Mouse (Mus musculus): ENCODE results near the gene Ptprm.

The Ptprm gene

GRCm38 (mm10) chr17:67345157-67345556 lies 9.1 kb downstream of the Ptprm start:
- in situ Hi-C loops (cut with MboI, MseI): no loop called here

DNA sequence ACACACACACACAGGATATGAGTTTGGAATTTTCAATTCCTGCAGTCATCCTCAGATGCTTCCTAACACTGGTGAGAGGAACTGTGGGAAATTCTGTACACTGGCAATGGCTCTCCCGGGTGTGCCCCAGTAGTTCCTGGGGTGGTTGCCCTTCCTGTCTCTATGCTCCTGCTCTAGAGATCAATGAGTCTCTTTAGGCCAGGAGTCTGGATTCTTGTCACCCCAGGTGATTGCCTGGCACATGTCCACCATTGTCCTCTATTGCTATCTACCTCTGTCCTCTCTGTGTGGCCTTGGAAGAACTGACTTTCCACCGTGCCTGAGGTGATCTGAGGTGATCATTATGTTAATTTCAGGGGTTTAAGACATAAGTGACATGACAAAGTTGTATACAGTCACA lies 10.8 kb downstream of the Ptprm start:
- in situ Hi-C loops (cut with MboI, MseI): no loop called here

DNA sequence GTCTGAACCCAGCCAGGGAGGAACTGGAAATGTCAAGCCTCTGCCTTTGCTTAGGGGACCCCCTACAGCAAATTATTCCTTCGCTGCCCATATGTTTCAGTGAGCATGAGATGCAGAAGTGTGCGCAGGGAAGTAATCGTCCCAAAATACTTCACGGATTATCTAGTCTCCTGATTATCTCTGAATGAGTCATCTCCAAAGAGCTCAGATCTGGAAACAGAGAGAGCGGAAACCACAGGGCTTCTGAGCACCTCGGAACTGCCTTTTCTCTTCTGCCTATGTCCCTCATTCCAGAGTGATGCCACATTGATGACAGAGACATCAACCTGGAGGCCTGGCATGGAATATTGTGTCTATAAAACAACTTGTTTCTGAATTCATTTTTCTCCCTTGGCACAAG lies 11.3 kb downstream of the Ptprm start:
- in situ Hi-C loops (cut with MboI, MseI): no loop called here

DNA sequence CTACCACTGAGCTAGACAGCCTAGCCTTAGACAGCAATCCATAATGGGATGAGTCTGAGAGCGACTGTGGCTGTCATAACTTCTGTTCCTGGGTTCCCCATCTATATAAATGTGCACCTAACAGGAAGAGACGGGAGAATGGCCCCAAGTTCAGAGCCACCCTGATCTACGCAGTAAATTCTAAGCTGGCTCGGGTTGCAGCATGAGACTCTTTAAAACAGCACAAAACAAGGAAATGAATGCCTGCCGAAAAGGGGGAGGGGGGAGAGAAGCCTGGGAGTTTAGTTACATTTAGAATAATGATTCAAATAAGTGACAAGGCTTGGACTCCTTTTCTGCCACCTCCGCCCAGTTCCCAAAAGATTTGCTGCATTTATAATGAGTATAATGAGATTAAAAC lies 13.9 kb downstream of the Ptprm start:
- in situ Hi-C loops (cut with MboI, MseI): no loop called here

- in situ Hi-C loops (cut with MboI, MseI): no loop called here
Measured at GRCm38 (mm10) chr17:67339569-67339968, 14.7 kb downstream of the Ptprm start.

GRCm38 (mm10) chr17:67334310-67334709 lies 19.9 kb downstream of the Ptprm start:
- in situ Hi-C loops (cut with MboI, MseI): no loop called here

DNA sequence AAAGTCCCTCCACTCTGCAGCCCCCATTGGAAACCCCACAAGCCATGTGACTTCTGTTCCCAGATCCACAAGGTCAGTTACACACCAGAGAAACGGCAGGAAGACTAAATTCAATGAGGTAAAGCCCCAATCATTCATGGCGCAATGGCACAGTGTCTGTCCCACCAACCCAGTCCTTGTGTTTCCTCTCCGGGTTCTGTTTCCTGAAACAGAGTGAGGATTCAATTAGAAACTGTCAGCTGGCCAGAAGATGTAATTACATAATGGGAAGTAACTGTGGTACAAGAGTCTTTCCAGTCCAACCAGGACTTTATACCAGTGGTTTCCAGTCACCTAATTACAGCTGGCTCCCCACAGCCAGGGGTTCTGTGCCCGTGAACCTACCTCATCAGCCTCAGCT lies 24.8 kb downstream of the Ptprm start:
- in situ Hi-C loops (cut with MboI, MseI): no loop called here

GRCm38 (mm10) chr17:67324499-67324832 lies 29.8 kb downstream of the Ptprm start:
- in situ Hi-C loops (cut with MboI, MseI): no loop called here

DNA sequence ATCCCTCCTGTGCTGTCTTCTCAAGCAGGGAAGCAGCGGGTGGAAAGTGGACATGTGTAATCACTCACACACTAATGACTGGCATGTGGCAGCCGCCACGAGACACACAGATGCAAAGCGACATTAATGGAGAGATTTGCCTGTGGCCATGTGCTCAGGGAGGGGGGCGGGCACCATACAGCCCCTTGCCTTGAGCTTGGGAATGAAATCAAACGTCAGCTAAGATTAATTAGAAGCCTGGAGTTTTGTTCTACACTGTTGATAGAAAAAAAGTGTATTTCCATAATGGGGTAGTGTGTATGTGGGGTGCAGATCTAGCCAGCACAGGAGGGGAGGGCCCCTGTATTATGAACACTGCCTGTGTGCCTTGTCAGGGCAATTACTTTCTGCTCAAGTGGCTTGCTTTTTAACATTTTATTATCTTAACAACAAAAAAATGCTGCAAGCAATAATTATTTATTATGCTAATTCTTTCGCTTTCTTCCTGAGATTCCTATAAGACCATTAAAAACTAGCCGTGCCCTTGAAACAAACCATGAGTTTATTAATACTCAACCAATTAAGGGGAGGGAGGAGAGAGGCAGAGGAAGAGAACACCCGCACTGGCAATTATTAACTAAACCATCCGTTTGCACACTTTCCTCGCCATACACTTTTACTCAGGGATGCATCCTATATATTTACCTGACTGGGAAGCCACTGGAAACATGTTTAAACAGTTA lies 30.3 kb downstream of the Ptprm start:
- in situ Hi-C loops (cut with MboI, MseI): no loop called here

DNA sequence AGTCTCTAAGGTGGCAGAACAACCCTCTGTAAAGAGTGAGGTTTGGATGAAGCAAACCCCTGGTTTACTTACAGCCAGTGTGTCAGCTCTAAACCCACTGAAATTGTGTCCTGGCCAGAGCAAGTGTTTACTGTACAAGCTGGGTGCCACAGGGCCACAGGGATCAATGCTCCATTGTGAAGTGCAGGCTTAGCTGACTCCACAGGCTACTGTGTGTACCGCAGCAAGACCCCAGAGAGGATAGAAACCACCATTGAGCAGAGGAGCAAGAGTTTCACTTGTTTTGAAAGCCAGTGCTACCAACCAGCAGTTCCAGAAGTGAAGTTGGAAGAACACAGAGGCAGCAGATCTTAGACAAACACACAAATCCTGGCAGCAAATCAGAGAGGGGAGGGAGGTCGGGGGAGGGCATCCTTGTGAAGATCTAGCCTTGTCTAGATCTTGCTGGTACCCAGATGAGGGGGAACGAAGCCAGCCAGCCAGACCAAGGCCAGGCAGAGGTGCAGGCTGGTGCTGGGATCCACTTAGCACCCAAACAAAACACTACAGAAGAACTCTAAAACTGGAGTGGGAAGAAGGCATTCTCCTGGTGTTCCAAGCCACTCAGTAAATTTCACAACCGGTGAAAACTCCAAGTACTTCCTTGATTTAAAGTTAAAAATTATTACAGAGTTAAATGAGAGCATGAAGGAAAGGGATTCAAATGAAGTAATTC lies 39.6 kb downstream of the Ptprm start:
- in situ Hi-C loops (cut with MboI, MseI): no loop called here

DNA sequence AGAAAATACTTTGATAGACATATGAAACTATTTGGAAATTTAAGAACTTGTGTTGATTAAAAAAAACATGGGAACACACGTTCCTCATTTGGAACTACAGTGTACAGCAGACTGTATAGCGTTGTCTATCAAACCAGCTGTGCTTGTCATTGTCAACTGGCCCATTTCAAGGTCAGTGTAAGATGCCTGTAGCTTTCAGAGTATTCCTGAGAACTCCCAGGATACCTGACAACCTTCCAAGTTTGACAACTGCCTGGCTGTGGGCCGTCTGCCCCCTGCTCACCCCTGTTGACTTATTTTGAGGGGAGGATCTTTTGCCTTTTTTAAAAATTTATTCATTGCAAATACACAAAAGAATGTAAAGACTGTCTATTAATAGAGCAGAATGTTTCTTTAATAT lies 45.8 kb downstream of the Ptprm start:
- in situ Hi-C loops (cut with MboI, MseI): no loop called here

GRCm38 (mm10) chr17:67306066-67306845 lies 48.0 kb downstream of the Ptprm start:
- in situ Hi-C loops (cut with MboI, MseI): no loop called here

GRCm38 (mm10) chr17:67304831-67305230 lies 49.4 kb downstream of the Ptprm start:
- in situ Hi-C loops (cut with MboI, MseI): no loop called here

DNA sequence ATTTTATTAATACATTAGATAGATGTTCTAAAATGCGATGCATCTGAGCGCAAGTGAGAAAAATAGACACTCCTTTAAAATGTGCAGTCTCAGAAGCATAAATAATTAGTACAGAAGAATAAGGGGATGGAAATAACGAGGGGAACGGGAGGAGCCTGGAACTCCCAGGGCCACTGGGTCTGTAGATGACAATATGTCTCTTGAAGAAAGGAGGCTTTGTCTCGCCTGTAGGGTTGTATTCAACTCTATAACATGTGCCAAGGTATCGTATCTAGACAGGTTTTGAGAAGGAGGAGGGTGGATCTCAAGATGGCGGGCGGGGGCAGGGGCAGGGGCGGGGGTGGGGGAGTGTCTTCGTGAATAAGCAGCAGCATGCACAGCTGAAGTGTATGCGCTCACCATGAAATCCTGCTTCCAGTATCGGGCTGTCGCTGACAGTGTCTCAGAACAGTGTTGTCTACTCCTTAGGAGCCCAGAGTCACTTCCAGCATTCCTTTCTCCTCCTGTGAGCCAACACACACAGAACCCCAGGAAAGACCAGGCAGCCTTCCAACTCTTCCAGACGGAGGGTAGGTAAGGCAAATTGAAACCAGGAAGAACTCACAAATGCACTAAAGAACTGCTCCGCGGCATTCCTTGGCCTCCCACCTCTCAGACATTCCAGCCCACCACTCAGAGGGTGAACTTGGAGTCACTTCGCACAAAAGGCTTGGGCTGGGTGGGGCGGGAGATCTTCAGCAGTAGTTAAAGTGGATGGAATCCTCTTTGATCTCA lies 50.7 kb downstream of the Ptprm start:
- in situ Hi-C loops (cut with MboI, MseI): no loop called here

DNA sequence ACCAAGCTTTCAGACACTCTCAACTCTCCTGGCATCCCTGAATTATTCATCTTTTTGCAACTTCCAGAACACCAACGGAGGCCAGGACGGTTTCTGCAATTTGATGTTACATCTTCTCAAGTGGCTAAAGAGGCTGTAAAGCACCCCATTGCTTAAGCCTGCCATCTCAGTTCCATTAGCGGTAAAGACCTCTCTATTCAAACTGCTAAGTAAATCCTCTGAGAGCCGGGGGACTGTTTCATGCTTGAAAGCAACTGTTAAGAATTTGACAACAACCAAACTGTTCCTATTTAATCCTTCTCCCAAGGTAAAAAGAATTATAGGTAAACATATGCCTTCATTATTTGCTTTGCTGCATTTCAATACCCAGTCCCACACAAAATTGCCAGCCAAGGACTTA lies 51.7 kb downstream of the Ptprm start:
- in situ Hi-C loops (cut with MboI, MseI): no loop called here

GRCm38 (mm10) chr17:67302074-67302473 lies 52.2 kb downstream of the Ptprm start:
- in situ Hi-C loops (cut with MboI, MseI): no loop called here

DNA sequence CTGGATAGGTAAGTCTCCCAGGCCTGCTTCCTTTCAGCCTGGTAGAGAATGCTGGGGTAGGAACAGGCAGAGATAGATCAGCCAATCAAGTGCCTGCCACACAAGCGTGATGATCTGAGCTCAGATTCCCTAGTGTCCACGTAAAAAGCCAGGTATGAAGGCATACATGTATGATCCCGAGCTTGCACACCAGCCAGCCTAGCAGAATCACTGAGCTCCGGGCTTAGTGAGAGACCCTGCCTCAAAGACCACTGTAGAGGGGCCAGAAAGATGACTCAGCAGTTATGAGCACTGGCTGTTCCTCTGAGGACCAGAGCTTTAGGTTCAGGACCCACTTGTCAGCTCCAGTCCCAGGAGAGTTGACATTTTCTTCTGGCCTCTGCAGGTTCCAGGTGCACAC lies 52.9 kb downstream of the Ptprm start:
- in situ Hi-C loops (cut with MboI, MseI): no loop called here

GRCm38 (mm10) chr17:67298269-67298798 lies 55.9 kb downstream of the Ptprm start:
- in situ Hi-C loops (cut with MboI, MseI): no loop called here

DNA sequence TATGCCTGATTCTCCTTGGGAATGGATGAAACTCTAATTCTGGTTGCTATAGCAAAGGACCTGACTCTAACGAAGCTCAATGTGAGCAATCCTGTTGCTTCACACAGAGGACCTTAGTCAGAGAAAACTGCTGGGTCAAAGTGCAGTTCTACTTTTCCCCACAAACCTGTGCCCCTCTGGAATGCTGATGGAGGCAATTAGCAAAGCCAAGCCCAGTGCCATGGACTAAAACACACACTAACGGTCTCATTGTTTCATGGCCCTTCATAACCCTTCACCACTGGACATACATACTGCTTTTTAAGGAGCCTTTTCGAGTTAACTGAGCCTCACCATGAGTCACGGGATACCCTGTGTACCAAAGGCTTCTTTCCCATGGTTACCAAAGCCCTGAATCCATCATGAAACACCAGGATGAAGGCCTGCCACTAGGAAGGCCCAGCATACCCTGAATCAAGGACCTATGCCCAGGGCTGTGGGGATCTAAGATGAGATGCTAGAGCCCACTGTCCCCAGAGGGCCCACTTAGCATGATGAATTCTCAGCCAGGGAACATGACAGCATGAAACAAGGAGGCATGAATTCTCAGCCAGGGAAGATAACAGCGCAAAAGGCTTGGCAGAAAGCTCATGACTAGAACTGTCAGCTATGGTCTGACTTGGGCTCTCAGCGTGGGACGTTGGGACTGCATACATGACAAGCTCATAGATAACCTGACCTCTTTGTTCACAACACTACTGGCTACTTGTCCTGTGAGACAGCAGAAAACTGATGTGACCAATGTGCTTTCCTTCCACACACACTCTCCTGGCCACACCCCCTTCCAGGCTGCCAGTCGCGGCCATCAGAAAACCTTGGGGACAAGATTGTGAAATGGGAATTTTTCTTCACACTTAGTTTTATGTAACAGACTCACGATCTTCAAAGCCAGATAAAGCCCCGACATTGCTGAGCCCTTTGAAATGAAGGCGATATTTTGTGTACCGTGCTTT lies 57.4 kb downstream of the Ptprm start:
- in situ Hi-C loops (cut with MboI, MseI): no loop called here

- in situ Hi-C loops (cut with MboI, MseI): no loop called here
Measured at GRCm38 (mm10) chr17:67290662-67291240, 63.5 kb downstream of the Ptprm start.

Measured in T-helper 2 cell (primary cell).